11 mouse cellular contexts compared by ENCODE assay signal in the genomic region with DNA sequence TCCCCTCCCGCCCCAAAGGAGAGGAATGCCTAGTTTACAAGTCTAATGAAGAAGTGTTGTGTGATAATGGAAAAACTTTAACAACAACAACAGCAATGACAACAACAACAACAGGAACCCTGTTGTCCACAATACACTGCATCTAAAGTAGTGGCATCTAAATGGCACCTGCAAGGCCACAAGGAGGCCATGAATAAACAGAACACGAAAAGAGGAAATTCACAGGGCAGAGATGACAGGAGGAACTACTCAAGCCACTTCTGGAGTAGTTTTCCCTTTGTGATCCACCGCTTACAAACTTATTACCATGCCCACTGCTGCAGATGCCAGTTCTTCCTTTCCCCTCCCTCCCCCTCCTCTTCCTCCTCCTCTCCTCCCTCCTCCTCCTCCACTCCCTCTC.
DNase-seq lines count a peak whose midpoint lies in the region; ATAC-seq and TF ChIP-seq lines count a peak whose summit lies in the region.
"Had no signal": no experiment of that assay in that cellular context is flagged by ENCODE, and none has a peak within 500 bp of the region (broad histone marks: within the 10 kb centered on the region; RNA-seq: fewer than 3 reads in every experiment).

No protein-coding gene starts in this region.

- no peak for TF ChIP-seq EP300 in liver, postnatal 0 days (IDR thresholded peaks at IDR 0.05; ENCODE audit: low read depth)

- H3K36me3 ChIP-seq in forebrain, embryonic 16.5 days (ENCODE audit: control insufficient read depth, insufficient read depth) = no peaks in the 10 kb centered on the region
- no peaks in the 10 kb centered on the region for H3K36me3 ChIP-seq in forebrain, embryonic 11.5 days (ENCODE audit: control insufficient read depth, insufficient read depth, low read length)
- no peaks in the 10 kb centered on the region for H3K36me3 ChIP-seq in liver, postnatal 0 days (replicated peaks; ENCODE audit: insufficient read depth, low read length)
- no peaks in the 10 kb centered on the region for H3K36me3 ChIP-seq in embryonic facial prominence, embryonic 10.5 days (replicated peaks)
- H3K36me3 ChIP-seq in megakaryocyte, embryonic 14.5 days (replicated peaks; ENCODE audit: low read length) = no peaks in the 10 kb centered on the region
- H3K36me3 ChIP-seq: midbrain, embryonic 10.5 days had no signal

- 8% methylated on average over 3 of the region's 3 CpGs for WGBS in forebrain, embryonic 16.5 days
- WGBS in forebrain, embryonic 11.5 days = 36% methylated on average over 3 of the region's 3 CpGs
- 37% methylated on average over 3 of the region's 3 CpGs for WGBS in liver, postnatal 0 days (ENCODE audit: insufficient replicate concordance)
- 20% methylated on average over 3 of the region's 3 CpGs for WGBS in embryonic facial prominence, embryonic 10.5 days

- no peaks in the 10 kb centered on the region for H3K9me3 ChIP-seq in forebrain, embryonic 16.5 days (ENCODE audit: control insufficient read depth, low read length)
- no peaks in the 10 kb centered on the region for H3K9me3 ChIP-seq in forebrain, embryonic 11.5 days (ENCODE audit: control insufficient read depth, low read length)
- no peaks in the 10 kb centered on the region for H3K9me3 ChIP-seq in liver, postnatal 0 days (ENCODE audit: low read length)
- H3K9me3 ChIP-seq in embryonic facial prominence, embryonic 10.5 days = no peaks in the 10 kb centered on the region
- H3K9me3 ChIP-seq in megakaryocyte, embryonic 14.5 days = no peaks in the 10 kb centered on the region
- H3K9me3 ChIP-seq: midbrain, embryonic 10.5 days had no signal

- DNase-seq in forebrain, embryonic 11.5 days (ENCODE audit: low spot score) = no peak
- no peak for DNase-seq in liver, postnatal 0 days
- no peak for DNase-seq in liver
- no peak for DNase-seq in embryonic facial prominence, embryonic 10.5 days (ENCODE audit: low spot score)
- no peak for DNase-seq in cerebellum, postnatal 10 days
- DNase-seq in gastrocnemius, postnatal 10 days = no peak
- DNase-seq: cerebellum, adult 11 months; layer of hippocampus, postnatal 36 days had no signal

- H3K4me1 ChIP-seq in forebrain, embryonic 16.5 days (replicated peaks; ENCODE audit: control insufficient read depth, insufficient read depth, low read length) = peaks cover 13% of the 10 kb centered on the region
- peaks cover 2% of the 10 kb centered on the region; the same call in 1 of the 2 replicates for H3K4me1 ChIP-seq in forebrain, embryonic 11.5 days (replicated peaks; ENCODE audit: control insufficient read depth, insufficient read depth, low read length)
- H3K4me1 ChIP-seq in liver, postnatal 0 days (ENCODE audit: insufficient read depth) = peaks cover 22% of the 10 kb centered on the region
- peaks cover 39% of the 10 kb centered on the region for H3K4me1 ChIP-seq in embryonic facial prominence, embryonic 10.5 days
- peaks cover 50% of the 10 kb centered on the region for H3K4me1 ChIP-seq in megakaryocyte, embryonic 14.5 days

- 0 out of 2 replicates have a peak, but pooled peaks have one; percentile 6 for ATAC-seq in forebrain, embryonic 16.5 days
- ATAC-seq in forebrain, embryonic 11.5 days (replicated peaks; ENCODE audit: low FRiP score) = no peak
- no peak for ATAC-seq in liver, postnatal 0 days

- H3K4me3 ChIP-seq in forebrain, embryonic 16.5 days (replicated peaks; ENCODE audit: low read length) = no peak overlapping the region
- H3K4me3 ChIP-seq in forebrain, embryonic 11.5 days (ENCODE audit: low read depth, low read length) = no peak overlapping the region
- H3K4me3 ChIP-seq in liver, postnatal 0 days (ENCODE audit: low read depth, low read length) = no peak overlapping the region
- peak overlapping the region; percentile 23; the same call in 1 of the 2 replicates for H3K4me3 ChIP-seq in embryonic facial prominence, embryonic 10.5 days
- H3K4me3 ChIP-seq in megakaryocyte, embryonic 14.5 days (replicated peaks) = peak overlapping the region; percentile 71
- H3K4me3 ChIP-seq: midbrain, embryonic 10.5 days had no signal

- TF ChIP-seq CTCF in liver, postnatal 0 days (IDR thresholded peaks at IDR 0.05; ENCODE audit: low read depth) = no peak

- no peak overlapping the region for H3K9ac ChIP-seq in forebrain, embryonic 16.5 days (replicated peaks; ENCODE audit: low read depth, low read length)
- H3K9ac ChIP-seq in forebrain, embryonic 11.5 days (ENCODE audit: low read length) = no peak overlapping the region
- no peak overlapping the region for H3K9ac ChIP-seq in liver, postnatal 0 days (replicated peaks)

- no peaks in the 10 kb centered on the region for H3K27me3 ChIP-seq in forebrain, embryonic 16.5 days (replicated peaks; ENCODE audit: control insufficient read depth, insufficient read depth, low read length)
- H3K27me3 ChIP-seq in forebrain, embryonic 11.5 days (ENCODE audit: control insufficient read depth, insufficient read depth, low read length) = no peaks in the 10 kb centered on the region
- H3K27me3 ChIP-seq in liver, postnatal 0 days (ENCODE audit: insufficient read depth, low read length) = no peaks in the 10 kb centered on the region
- H3K27me3 ChIP-seq in embryonic facial prominence, embryonic 10.5 days (replicated peaks; ENCODE audit: low read depth, poor library complexity, severe bottlenecking) = no peaks in the 10 kb centered on the region
- H3K27me3 ChIP-seq in megakaryocyte, embryonic 14.5 days (replicated peaks) = no peaks in the 10 kb centered on the region

- H3K27ac ChIP-seq in forebrain, embryonic 16.5 days (ENCODE audit: low read length) = no peak overlapping the region
- no peak overlapping the region for H3K27ac ChIP-seq in forebrain, embryonic 11.5 days (ENCODE audit: low read depth, low read length)
- H3K27ac ChIP-seq in liver, postnatal 0 days (ENCODE audit: low read depth) = peak overlapping the region; percentile 55
- H3K27ac ChIP-seq in embryonic facial prominence, embryonic 10.5 days (replicated peaks) = 0 out of 2 replicates have a peak overlapping the region, but pooled peaks have one; percentile 19
- H3K27ac ChIP-seq: midbrain, embryonic 10.5 days had no signal

- H3K4me2 ChIP-seq in forebrain, embryonic 16.5 days (ENCODE audit: low read length) = no peak overlapping the region
- no peak overlapping the region for H3K4me2 ChIP-seq in forebrain, embryonic 11.5 days (ENCODE audit: low read depth, low read length, severe bottlenecking)
- peak overlapping the region; percentile 19; the same call in 1 of the 2 replicates for H3K4me2 ChIP-seq in liver, postnatal 0 days (ENCODE audit: low read depth, low read length)

Comparison
In these comparisons a context has a peak if more than half of its experiments do, and no peak if none do; other contexts are left out.
1. H3K27ac ChIP-seq: peak in liver, postnatal 0 days (single experiment) and embryonic facial prominence, embryonic 10.5 days (single experiment); none in forebrain, embryonic 16.5 days (single experiment) and forebrain, embryonic 11.5 days (single experiment).
2. H3K4me3 ChIP-seq: peak in embryonic facial prominence, embryonic 10.5 days (single experiment) and megakaryocyte, embryonic 14.5 days (single experiment); none in forebrain, embryonic 16.5 days (single experiment), forebrain, embryonic 11.5 days (single experiment) and liver, postnatal 0 days (single experiment).